Mouse (Mus musculus): ENCODE data around the gene Kmt5c. TPM values are rescaled to one million over a fixed set of nuclear protein-coding genes. Genes with fewer than 3 reads are reported as not detected.

Kmt5c gene
- 112 and 122 TPM in 2 replicates for polyA plus RNA-seq (2012; rRNA removed)

GRCm38 (mm10) chr7:4739544-4740275 is at the start of gene Kmt5c:
Gene Kmt5c, plus strand, starts transcription at chr7:4740115.

DNA sequence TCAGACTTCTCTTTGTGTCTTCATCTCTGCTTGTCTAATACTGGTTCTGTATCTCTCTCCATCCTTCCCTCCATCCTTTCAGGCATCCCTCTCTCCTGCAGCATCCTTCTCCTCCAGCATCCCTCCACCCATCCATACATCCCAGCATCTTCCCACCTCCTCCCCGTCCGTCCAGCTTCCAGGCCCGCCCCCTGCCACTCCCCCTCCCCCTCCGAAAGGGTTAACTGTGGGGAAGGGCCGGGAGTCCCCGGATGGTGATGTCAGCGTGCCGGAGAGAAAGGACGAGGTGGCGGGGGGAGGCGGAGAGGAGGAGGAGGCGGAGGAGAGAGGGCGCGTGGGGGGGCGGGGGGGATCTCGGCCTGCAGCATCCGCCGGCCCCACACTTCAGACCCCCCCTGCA is 49.5 kb upstream of the Kmt5c start, which contains the start of gene Brsk1:
Gene Brsk1 (plus strand): TSS at position 218 of the 400 bp plus-strand sequence.

GRCm38 (mm10) chr7:4725169-4725568 is 14.7 kb upstream of the Kmt5c start, which contains the start of gene Tmem150b:
Gene Tmem150b, minus strand, starts transcription at chr7:4725249.

GRCm38 (mm10) chr7:4752821-4753570 is 13.1 kb downstream of the Kmt5c start, which contains the start of gene Cox6b2:
Gene Cox6b2, minus strand, starts transcription at chr7:4753094.

GRCm38 (mm10) chr7:4771202-4771601 is 31.3 kb downstream of the Kmt5c start, which contains the start of gene Fam71e2:
Gene Fam71e2, minus strand, starts transcription at chr7:4771302.

GRCm38 (mm10) chr7:4782759-4783158 is 42.8 kb downstream of the Kmt5c start, which contains the start of the genes Il11 and Tmem190:
Gene Il11, minus strand, starts transcription at chr7:4782859.
Gene Tmem190, plus strand, starts transcription at chr7:4782937.

GRCm38 (mm10) chr7:4789436-4789935 is 49.6 kb downstream of the Kmt5c start, which contains the start of gene Tmem238:
Gene Tmem238, minus strand, starts transcription at chr7:4789656.

DNA sequence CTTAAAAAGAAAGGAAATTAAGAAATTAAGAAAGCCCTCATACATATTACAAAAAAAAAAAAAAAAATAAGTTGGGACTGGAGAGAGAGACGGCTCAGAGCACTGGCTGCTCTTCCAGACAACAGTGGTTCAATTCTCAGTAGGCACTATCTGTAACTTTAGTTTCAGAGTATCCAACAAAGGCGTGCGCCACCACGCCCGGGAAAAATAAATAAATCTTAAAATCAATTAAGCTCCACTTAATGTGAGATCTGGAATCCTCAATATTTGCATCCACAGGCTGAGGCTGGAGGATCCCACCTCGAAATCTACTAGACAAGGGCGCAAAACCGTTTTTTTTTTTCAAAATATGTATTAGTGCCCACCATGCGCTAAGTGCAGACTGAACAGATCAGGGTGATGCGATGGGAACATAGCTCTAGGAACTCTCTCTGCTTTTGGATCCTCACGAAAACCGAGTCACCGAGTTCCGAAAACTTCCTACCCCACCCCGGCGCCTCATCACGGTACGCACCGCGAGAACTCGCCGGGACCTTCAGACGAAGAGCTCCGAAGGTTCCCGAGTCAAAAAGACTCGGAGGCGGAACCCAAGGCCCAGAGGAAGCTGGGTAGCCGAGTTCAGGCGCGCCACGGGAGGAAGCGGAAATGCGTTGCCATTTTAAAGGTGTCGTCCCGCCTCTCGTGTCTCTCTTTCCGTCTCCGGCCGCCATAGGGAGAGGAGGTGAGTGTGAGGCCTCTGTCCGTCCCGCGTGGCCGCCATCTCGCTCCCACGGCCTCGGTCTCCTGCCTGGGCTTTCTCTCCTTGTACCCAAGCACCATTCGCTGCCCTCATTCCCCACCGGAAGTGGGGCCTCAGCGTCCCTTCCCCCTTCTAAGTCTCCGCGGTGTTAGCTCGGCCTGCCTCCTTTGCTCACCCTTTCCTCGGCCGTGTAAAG is 52.6 kb downstream of the Kmt5c start, which contains the start of gene Rpl28:
Gene Rpl28 (plus strand): TSS at position 597 of the 935 bp plus-strand sequence.

Other genes with a start within 250 kb of the Kmt5c start
- gene Ppp1r12c, start 238.4 kb upstream of the Kmt5c start, polyA plus RNA-seq (2012; rRNA removed): 71.2 and 86.7 TPM in 2 replicates
- gene Tnnt1, start 223.7 kb upstream of the Kmt5c start, polyA plus RNA-seq (2012; rRNA removed): 1.8 and 16.1 TPM in 2 replicates
- 3.9 and 4.7 TPM in 2 replicates for gene Tnni3, start 215.9 kb upstream of the Kmt5c start, polyA plus RNA-seq (2012; rRNA removed)
- gene Dnaaf3, start 207.7 kb upstream of the Kmt5c start, polyA plus RNA-seq (2012; rRNA removed): 3.3 and 4.1 TPM in 2 replicates
- 181 and 203 TPM in 2 replicates for gene Syt5, start 192.6 kb upstream of the Kmt5c start, polyA plus RNA-seq (2012; rRNA removed)
- gene Ptprh, start 136.1 kb upstream of the Kmt5c start, polyA plus RNA-seq (2012; rRNA removed): 3.0 and 3.2 TPM in 2 replicates
- gene Tmem86b, start 108.7 kb upstream of the Kmt5c start, polyA plus RNA-seq (2012; rRNA removed): 37.0 and 37.6 TPM in 2 replicates
- gene Ppp6r1, start 81.1 kb upstream of the Kmt5c start, polyA plus RNA-seq (2012; rRNA removed): 101 and 103 TPM in 2 replicates
- 102 and 104 TPM in 2 replicates for gene Hspbp1, start 55.0 kb upstream of the Kmt5c start, polyA plus RNA-seq (2012; rRNA removed)
- gene Brsk1, start 49.5 kb upstream of the Kmt5c start, polyA plus RNA-seq (2012; rRNA removed): 143 and 158 TPM in 2 replicates
- 0.11 and 0.14 TPM in 2 replicates for gene Tmem150b, start 14.9 kb upstream of the Kmt5c start, polyA plus RNA-seq (2012; rRNA removed)
- gene Cox6b2, start 13.0 kb downstream of the Kmt5c start, polyA plus RNA-seq (2012; rRNA removed): 29.6 and 43.1 TPM in 2 replicates
- 0.03 TPM in 1 of 2 replicates, not detected in the other for gene Fam71e2, start 31.2 kb downstream of the Kmt5c start, polyA plus RNA-seq (2012; rRNA removed)
- 0.49 and 0.62 TPM in 2 replicates for gene Il11, start 42.7 kb downstream of the Kmt5c start, polyA plus RNA-seq (2012; rRNA removed)
- gene Tmem190, start 42.8 kb downstream of the Kmt5c start, polyA plus RNA-seq (2012; rRNA removed): not detected in 2 replicates
- 6.4 and 7.8 TPM in 2 replicates for gene Tmem238, start 49.5 kb downstream of the Kmt5c start, polyA plus RNA-seq (2012; rRNA removed)
- gene Rpl28, start 52.8 kb downstream of the Kmt5c start, polyA plus RNA-seq (2012; rRNA removed): 289 and 373 TPM in 2 replicates
- gene Ube2s, start 72.5 kb downstream of the Kmt5c start, polyA plus RNA-seq (2012; rRNA removed): 351 and 378 TPM in 2 replicates
- 155 and 178 TPM in 2 replicates for gene Shisa7, start 104.6 kb downstream of the Kmt5c start, polyA plus RNA-seq (2012; rRNA removed)
- gene Isoc2b, start 130.1 kb downstream of the Kmt5c start, polyA plus RNA-seq (2012; rRNA removed): 2.4 and 3.1 TPM in 2 replicates
- 6.4 and 7.5 TPM in 2 replicates for gene Isoc2a, start 137.0 kb downstream of the Kmt5c start, polyA plus RNA-seq (2012; rRNA removed)
- 0.89 and 1.0 TPM in 2 replicates for gene Gm36210, start 166.4 kb downstream of the Kmt5c start, polyA plus RNA-seq (2012; rRNA removed)
- 8.0 and 9.8 TPM in 2 replicates for gene Zfp628, start 175.1 kb downstream of the Kmt5c start, polyA plus RNA-seq (2012; rRNA removed)
- 34.3 and 37.0 TPM in 2 replicates for gene Nat14, start 181.9 kb downstream of the Kmt5c start, polyA plus RNA-seq (2012; rRNA removed)
- gene Ssc5d, start 185.7 kb downstream of the Kmt5c start, polyA plus RNA-seq (2012; rRNA removed): 2.5 and 3.2 TPM in 2 replicates
- gene Sbk2, start 224.3 kb downstream of the Kmt5c start, polyA plus RNA-seq (2012; rRNA removed): 0.12 and 0.23 TPM in 2 replicates
- gene Sbk3, start 231.1 kb downstream of the Kmt5c start, polyA plus RNA-seq (2012; rRNA removed): 1.9 and 2.0 TPM in 2 replicates

Measured in central nervous system, embryonic 18 days (tissue).